Mouse (Mus musculus): ENCODE data around the gene Gm42906. TPM values are rescaled to one million over a fixed set of nuclear protein-coding genes. Genes with fewer than 3 reads are reported as not detected.

The Gm42906 gene
- total and polyA plus RNA-seq, 3 experiments: not detected

GRCm38 (mm10) chr5:151080276-151080675 lies 347.7 kb downstream of the Gm42906 start:
- no peak for TF ChIP-seq TBP (IDR thresholded peaks at IDR 0.05; ENCODE audit: low read depth, low read length)
- no peak for TF ChIP-seq TCF12 (IDR thresholded peaks at IDR 0.05; ENCODE audit: low read depth, low read length)
- no peaks in the 10 kb centered on the region for H3K79me2 ChIP-seq (ENCODE audit: control insufficient read depth, insufficient read depth, low read length, poor library complexity)
- no peak overlapping the region for H3K4me3 ChIP-seq (ENCODE audit: control insufficient read depth in 1 of 2, insufficient read depth in 1 of 2, low read depth in 2 of 2, low read length in 2 of 2)
- H3K9ac ChIP-seq (ENCODE audit: control insufficient read depth, low read depth, low read length, poor library complexity, severe bottlenecking): no peak overlapping the region
- H3K27me3 ChIP-seq (ENCODE audit: control insufficient read depth in 1 of 2, insufficient read depth in 2 of 2, low read length in 2 of 2): no peaks in the 10 kb centered on the region
- DNase-seq (ENCODE audit: low read depth, low spot score): no peak
- no peaks in the 10 kb centered on the region for H3K36me3 ChIP-seq (ENCODE audit: control insufficient read depth in 1 of 2, insufficient read depth in 2 of 2, low read length in 2 of 2)
- no peaks in the 10 kb centered on the region for H3K9me3 ChIP-seq (replicated peaks; ENCODE audit: insufficient read depth, low read length)
- no peaks in the 10 kb centered on the region for H3K4me1 ChIP-seq (ENCODE audit: control insufficient read depth in 1 of 2, insufficient read depth in 2 of 2, low read length in 2 of 2)
- no peak overlapping the region for H3K27ac ChIP-seq (ENCODE audit: control insufficient read depth, low read depth, low read length)

- H3K36me3 ChIP-seq (ENCODE audit: control insufficient read depth in 1 of 2, insufficient read depth in 2 of 2, low read length in 2 of 2): no peaks in the 10 kb centered on the region
- no peak overlapping the region for H3K4me3 ChIP-seq (ENCODE audit: control insufficient read depth in 1 of 2, insufficient read depth in 1 of 2, low read depth in 2 of 2, low read length in 2 of 2)
These were observed 350.0 kb downstream of the Gm42906 start for GRCm38 (mm10) chr5:151077953-151078352.

GRCm38 (mm10) chr5:151076917-151077316 lies 351.0 kb downstream of the Gm42906 start:
- no peaks in the 10 kb centered on the region for H3K4me1 ChIP-seq (ENCODE audit: control insufficient read depth in 1 of 2, insufficient read depth in 2 of 2, low read length in 2 of 2)
- H3K27ac ChIP-seq (ENCODE audit: control insufficient read depth, low read depth, low read length): no peak overlapping the region
- no peak overlapping the region for H3K4me3 ChIP-seq (ENCODE audit: control insufficient read depth in 1 of 2, insufficient read depth in 1 of 2, low read depth in 2 of 2, low read length in 2 of 2)
- no peak for DNase-seq (ENCODE audit: low read depth, low spot score)
- H3K79me2 ChIP-seq (ENCODE audit: control insufficient read depth, insufficient read depth, low read length, poor library complexity): no peaks in the 10 kb centered on the region
- no peaks in the 10 kb centered on the region; the same call in 1 of the 2 replicates for H3K9me3 ChIP-seq (replicated peaks; ENCODE audit: insufficient read depth, low read length)
- no peak overlapping the region for H3K9ac ChIP-seq (ENCODE audit: control insufficient read depth, low read depth, low read length, poor library complexity, severe bottlenecking)
- no peak for TF ChIP-seq GATA1 (IDR thresholded peaks at IDR 0.05; ENCODE audit: low read depth, low read length)
- TF ChIP-seq MAZ (IDR thresholded peaks at IDR 0.05; ENCODE audit: low read depth, low read length): no peak
- TF ChIP-seq TBP (IDR thresholded peaks at IDR 0.05; ENCODE audit: low read depth, low read length): no peak
- no peak for TF ChIP-seq MYB (IDR thresholded peaks at IDR 0.05; ENCODE audit: low read depth, low read length)
- TF ChIP-seq NELFE (IDR thresholded peaks at IDR 0.05; ENCODE audit: low read depth, low read length): no peak
- no peak for TF ChIP-seq E2F4 (IDR thresholded peaks at IDR 0.05; ENCODE audit: borderline replicate concordance, low read depth, low read length)
- TF ChIP-seq RAD21 (IDR thresholded peaks at IDR 0.05; ENCODE audit: low read depth, low read length): no peak
- TF ChIP-seq CTCF (IDR thresholded peaks at IDR 0.05 in 2 of 3, conservative IDR thresholded peaks at IDR 0.05 in 1 of 3; ENCODE audit: control insufficient read depth in 1 of 3, insufficient read depth in 1 of 3, low read depth in 2 of 3, low read length in 3 of 3, poor library complexity in 1 of 3, severe bottlenecking in 1 of 3): no peak
- TF ChIP-seq HCFC1 (IDR thresholded peaks at IDR 0.05; ENCODE audit: low read depth, low read length): no peak
- no peak for TF ChIP-seq ETS1 (IDR thresholded peaks at IDR 0.05; ENCODE audit: low read depth, low read length)
- no peaks in the 10 kb centered on the region for H3K36me3 ChIP-seq (ENCODE audit: control insufficient read depth in 1 of 2, insufficient read depth in 2 of 2, low read length in 2 of 2)
- H3K27me3 ChIP-seq (ENCODE audit: control insufficient read depth in 1 of 2, insufficient read depth in 2 of 2, low read length in 2 of 2): no peaks in the 10 kb centered on the region

More at GRCm38 (mm10) chr5:151077953-151078352, 350.0 kb downstream of the Gm42906 start:
- no peaks in the 10 kb centered on the region for H3K79me2 ChIP-seq (ENCODE audit: control insufficient read depth, insufficient read depth, low read length, poor library complexity)
- no peaks in the 10 kb centered on the region for H3K4me1 ChIP-seq (ENCODE audit: control insufficient read depth in 1 of 2, insufficient read depth in 2 of 2, low read length in 2 of 2)
- DNase-seq (ENCODE audit: low read depth, low spot score): no peak
- no peak for TF ChIP-seq ETS1 (IDR thresholded peaks at IDR 0.05; ENCODE audit: low read depth, low read length)
- no peak for TF ChIP-seq CHD2 (IDR thresholded peaks at IDR 0.05; ENCODE audit: low read length)
- TF ChIP-seq MYC (IDR thresholded peaks at IDR 0.05; ENCODE audit: low read depth, low read length): no peak
- TF ChIP-seq TAL1 (IDR thresholded peaks at IDR 0.05; ENCODE audit: low read length): no peak
- TF ChIP-seq MEF2A (IDR thresholded peaks at IDR 0.05; ENCODE audit: extremely low read depth, insufficient replicate concordance, low read depth, low read length, poor library complexity, severe bottlenecking): no peak
- TF ChIP-seq USF1 (IDR thresholded peaks at IDR 0.05; ENCODE audit: low read depth, low read length): no peak
- TF ChIP-seq JUND (IDR thresholded peaks at IDR 0.05; ENCODE audit: low read depth, low read length): no peak
- TF ChIP-seq GABPA (IDR thresholded peaks at IDR 0.05; ENCODE audit: low read depth, low read length): no peak
- TF ChIP-seq NRF1 (IDR thresholded peaks at IDR 0.05; ENCODE audit: insufficient read depth, low read depth, low read length, poor library complexity, severe bottlenecking): no peak
- TF ChIP-seq POLR2AphosphoS2 (IDR thresholded peaks at IDR 0.05; ENCODE audit: low read length): no peak
- TF ChIP-seq GATA1 (IDR thresholded peaks at IDR 0.05; ENCODE audit: low read depth, low read length): no peak
- TF ChIP-seq EP300 (IDR thresholded peaks at IDR 0.05; ENCODE audit: low read depth in 1 of 2, low read length in 2 of 2): no peak
- no peak for TF ChIP-seq ZMIZ1 (IDR thresholded peaks at IDR 0.05; ENCODE audit: low read depth, low read length)
- no peak for TF ChIP-seq MAX (IDR thresholded peaks at IDR 0.05; ENCODE audit: low read length)
- TF ChIP-seq MAFK (IDR thresholded peaks at IDR 0.05; ENCODE audit: borderline replicate concordance, low read depth, low read length): no peak
- TF ChIP-seq CHD1 (IDR thresholded peaks at IDR 0.05; ENCODE audit: low read depth, low read length): no peak
- TF ChIP-seq POLR2A (IDR thresholded peaks at IDR 0.05; ENCODE audit: control insufficient read depth in 1 of 2, insufficient read depth in 1 of 2, low read depth in 1 of 2, low read length in 2 of 2, poor library complexity in 1 of 2): no peak
- no peak for TF ChIP-seq ZNF384 (IDR thresholded peaks at IDR 0.05; ENCODE audit: low read depth, low read length)
- TF ChIP-seq SIN3A (IDR thresholded peaks at IDR 0.05; ENCODE audit: low read length): no peak
- no peak overlapping the region for H3K9ac ChIP-seq (ENCODE audit: control insufficient read depth, low read depth, low read length, poor library complexity, severe bottlenecking)
- H3K27me3 ChIP-seq (ENCODE audit: control insufficient read depth in 1 of 2, insufficient read depth in 2 of 2, low read length in 2 of 2): no peaks in the 10 kb centered on the region
- H3K9me3 ChIP-seq (replicated peaks; ENCODE audit: insufficient read depth, low read length): no peaks in the 10 kb centered on the region; the same call in 1 of the 2 replicates
- no peak overlapping the region for H3K27ac ChIP-seq (ENCODE audit: control insufficient read depth, low read depth, low read length)

Data from MEL (cell line).